Mouse (Mus musculus): Measurements from ENCODE around the gene Serp2.

DNA sequence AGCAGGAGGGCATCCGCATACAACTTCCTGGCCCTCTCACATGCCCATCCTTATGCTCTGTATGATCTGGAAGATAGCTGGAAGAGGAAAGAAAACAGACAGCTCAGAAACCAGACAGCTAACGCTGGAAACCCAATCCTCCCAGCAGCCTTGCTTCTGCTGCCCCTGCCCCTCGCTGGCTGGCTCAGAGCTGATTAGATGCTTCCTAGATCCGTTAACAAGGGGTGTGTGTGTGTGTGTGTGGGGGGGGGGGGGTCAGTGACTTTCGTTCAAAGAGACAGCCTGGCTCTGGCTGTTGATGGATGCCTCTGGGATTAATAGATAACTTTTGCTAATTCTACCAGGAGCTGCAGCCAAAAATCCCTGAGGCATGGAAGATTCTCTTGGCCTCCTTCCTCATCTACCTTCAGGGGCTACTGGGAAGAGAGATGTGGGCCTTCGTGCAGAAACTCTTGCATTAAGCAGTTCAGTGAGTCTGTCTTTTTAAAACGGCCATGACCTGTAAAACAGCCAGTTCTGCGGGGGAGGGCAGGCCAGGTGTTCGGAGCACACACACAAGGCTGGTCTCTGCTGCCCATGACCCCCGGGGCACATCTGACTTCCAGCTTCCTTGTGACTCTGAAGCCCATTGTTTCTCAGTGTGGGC lies 23.4 kb downstream of the Serp2 start:
- TF ChIP-seq CTCF (IDR thresholded peaks at IDR 0.05; ENCODE audit: insufficient read depth, low read length) = no peak
- no peak for TF ChIP-seq POLR2A (IDR thresholded peaks at IDR 0.05; ENCODE audit: borderline replicate concordance, extremely low read depth, low read depth, low read length)
